In genomic region chr5:113015236-113016061, GRCm38 (mm10) we compare ENCODE assay signal across 8 mouse cellular contexts. TPM values are rescaled to one million over a fixed set of nuclear protein-coding genes. Genes with fewer than 3 reads are reported as not detected.
DNase-seq lines count a peak whose midpoint lies in the region; ATAC-seq lines count a peak whose summit lies in the region.

Gene Grk3 (minus strand): TSS chr5:113015791.

- H3K4me3 ChIP-seq in hindbrain, embryonic 12.5 days = peak within 1 kb of the TSS; percentile 63

- no peaks in the 10 kb centered on the region for H3K36me3 ChIP-seq in hindbrain, embryonic 12.5 days

- H3K9ac ChIP-seq in hindbrain, embryonic 12.5 days = peak within 1 kb of the TSS; percentile 70

- H3K9me3 ChIP-seq in hindbrain, embryonic 12.5 days (replicated peaks) = no peaks in the 10 kb centered on the region

- peak; percentile 66 for ATAC-seq in hindbrain, embryonic 12.5 days (ENCODE audit: low FRiP score)

- 0 out of 2 replicates have a peak within 1 kb of the TSS, but pooled peaks have one; percentile 7 for H3K27ac ChIP-seq in hindbrain, embryonic 12.5 days

- peak within 1 kb of the TSS; percentile 77 for H3K4me2 ChIP-seq in hindbrain, embryonic 12.5 days (replicated peaks)

- WGBS in hindbrain, embryonic 12.5 days = 5% methylated on average over 31 of the region's 52 CpGs

- H3K4me1 ChIP-seq in hindbrain, embryonic 12.5 days = peaks cover 19% of the 10 kb centered on the region

- H3K27me3 ChIP-seq in hindbrain, embryonic 12.5 days = peaks cover 15% of the 10 kb centered on the region

- DNase-seq in WW6 (ENCODE audit: low read depth, low spot score) = peak; percentile 20
- DNase-seq in cerebellum, adult 9-11 months = peak; percentile 83
- peak in 1 of 2 experiments; percentile 69 for DNase-seq in frontal cortex, adult 2 months (ENCODE audit: extremely low spot score in 1 of 2, low spot score in 1 of 2)
- peak; percentile 46 to 59 for DNase-seq in layer of hippocampus, postnatal 25 days (ENCODE audit: extremely low spot score in 1 of 2, low spot score in 1 of 2)
- peak; percentile 81 for DNase-seq in lung, postnatal 10 days
- peak; percentile 65 for DNase-seq in ovary, postnatal 36 days (ENCODE audit: low spot score)
- DNase-seq in urinary bladder, postnatal 4 days (ENCODE audit: low spot score in 2 of 2) = peak; percentile 58 to 67

RNA-seq across cellular contexts. Expression of gene Grk3, which starts in this region (rescaled TPM):
- polyA plus RNA-seq in frontal cortex, adult 2 months (2012; rRNA removed) = 55.7 and 62.3 TPM in 2 replicates
- polyA plus RNA-seq in hindbrain, embryonic 12.5 days (2016; fragmentation: Nextera tagmentation; extraction: Ambion mirVana) = 10.9 and 11.8 TPM in 2 replicates
- 10 to 100 TPM; 64.7 to 74.9 TPM for total RNA-seq in layer of hippocampus, postnatal 25 days (2021)
